Mouse (Mus musculus): Measurements from ENCODE around the gene Itga9. TPM values are rescaled to one million over a fixed set of nuclear protein-coding genes. Genes with fewer than 3 reads are reported as not detected.

The Itga9 gene
- polyA plus RNA-seq, 1 experiment from 2014 or later = 4.8 TPM

- Histone ChIP-seq H3K27ac (ENCODE audit: low read depth) (no peak overlapping the region), H3K4me3 (ENCODE audit: low read depth, low read length) (no peak overlapping the region), H3K4me2 (ENCODE audit: low read depth, low read length) (no peak overlapping the region), H3K4me1 (ENCODE audit: insufficient read depth) (no peaks in the 10 kb centered on the region), H3K27me3 (ENCODE audit: insufficient read depth, low read length) (no peaks in the 10 kb centered on the region), H3K9me3 (ENCODE audit: low read length) (no peaks in the 10 kb centered on the region), H3K9ac (replicated peaks) (no peak overlapping the region), H3K36me3 (replicated peaks; ENCODE audit: insufficient read depth, low read length) (no peaks in the 10 kb centered on the region)
- TF ChIP-seq EP300 (IDR thresholded peaks at IDR 0.05; ENCODE audit: low read depth) = no peak
- TF ChIP-seq CTCF (IDR thresholded peaks at IDR 0.05; ENCODE audit: low read depth) = no peak
- DNase-seq (no peak), ATAC-seq (no peak)
- 79% methylated on average over 4 of the region's 4 CpGs for WGBS (ENCODE audit: insufficient replicate concordance)
Observed at GRCm38 (mm10) chr9:118688248-118688647, 81.8 kb downstream of the Itga9 start.

DNA sequence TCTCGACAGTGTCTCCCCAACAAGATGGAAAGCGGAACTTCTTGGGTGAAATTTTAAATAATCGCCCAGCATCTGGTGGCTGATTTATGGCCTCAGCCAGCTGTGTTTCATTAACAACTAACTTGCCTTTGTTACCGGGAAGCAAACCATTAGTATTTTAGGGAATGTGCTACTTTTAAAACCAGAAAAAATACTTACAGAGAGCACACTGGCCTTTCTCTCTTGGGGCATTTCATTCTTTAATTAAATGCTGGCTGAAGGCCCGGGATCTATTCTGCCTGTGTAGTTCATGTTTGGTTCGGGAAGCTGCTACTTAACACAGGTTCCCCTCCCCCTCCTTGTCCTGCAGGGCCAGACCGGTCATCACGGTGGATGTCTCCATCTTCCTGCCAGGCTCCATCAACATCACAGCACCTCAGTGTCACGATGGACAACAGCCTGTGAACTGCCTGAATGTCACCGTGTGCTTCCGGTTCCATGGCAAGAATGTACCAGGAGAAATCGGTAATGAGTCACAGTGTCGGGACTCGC, 82.5 kb downstream of the Itga9 start:
- ATAC-seq = no peak
- no peak for DNase-seq

GRCm38 (mm10) chr9:118693256-118693655, 86.8 kb downstream of the Itga9 start:
- Histone ChIP-seq H3K4me3 (ENCODE audit: low read depth, low read length) (no peak overlapping the region), H3K36me3 (replicated peaks; ENCODE audit: insufficient read depth, low read length) (no peaks in the 10 kb centered on the region), H3K27ac (ENCODE audit: low read depth) (no peak overlapping the region), H3K9me3 (ENCODE audit: low read length) (no peaks in the 10 kb centered on the region), H3K9ac (replicated peaks) (no peak overlapping the region), H3K4me2 (ENCODE audit: low read depth, low read length) (no peak overlapping the region), H3K27me3 (ENCODE audit: insufficient read depth, low read length) (no peaks in the 10 kb centered on the region), H3K4me1 (ENCODE audit: insufficient read depth) (no peaks in the 10 kb centered on the region)
- TF ChIP-seq CTCF (IDR thresholded peaks at IDR 0.05; ENCODE audit: low read depth) = no peak
- no peak for TF ChIP-seq EP300 (IDR thresholded peaks at IDR 0.05; ENCODE audit: low read depth)
- 79% methylated on average over 11 of the region's 11 CpGs for WGBS (ENCODE audit: insufficient replicate concordance)
- ATAC-seq = no peak
- DNase-seq = no peak

More for the DNA sequence above, 82.5 kb downstream of the Itga9 start:
- Histone ChIP-seq H3K4me1 (ENCODE audit: insufficient read depth) (no peaks in the 10 kb centered on the region), H3K36me3 (replicated peaks; ENCODE audit: insufficient read depth, low read length) (no peaks in the 10 kb centered on the region), H3K9me3 (ENCODE audit: low read length) (no peaks in the 10 kb centered on the region), H3K4me3 (ENCODE audit: low read depth, low read length) (no peak overlapping the region), H3K4me2 (ENCODE audit: low read depth, low read length) (no peak overlapping the region), H3K27me3 (ENCODE audit: insufficient read depth, low read length) (no peaks in the 10 kb centered on the region), H3K27ac (ENCODE audit: low read depth) (no peak overlapping the region), H3K9ac (replicated peaks) (no peak overlapping the region)
- 70% methylated on average over 14 of the region's 14 CpGs for WGBS (ENCODE audit: insufficient replicate concordance)
- no peak for TF ChIP-seq EP300 (IDR thresholded peaks at IDR 0.05; ENCODE audit: low read depth)

GRCm38 (mm10) chr9:118694420-118694825, 87.9 kb downstream of the Itga9 start:
- H3K4me1 ChIP-seq (ENCODE audit: insufficient read depth) = no peaks in the 10 kb centered on the region
- 76% methylated on average over 8 of the region's 8 CpGs for WGBS (ENCODE audit: insufficient replicate concordance)
- DNase-seq (no peak), ATAC-seq (no peak)
- H3K4me3 ChIP-seq (ENCODE audit: low read depth, low read length) = no peak overlapping the region
- no peaks in the 10 kb centered on the region for H3K27me3 ChIP-seq (ENCODE audit: insufficient read depth, low read length)
- H3K36me3 ChIP-seq (replicated peaks; ENCODE audit: insufficient read depth, low read length) = no peaks in the 10 kb centered on the region
- no peak overlapping the region for H3K4me2 ChIP-seq (ENCODE audit: low read depth, low read length)
- no peak overlapping the region for H3K9ac ChIP-seq (replicated peaks)
- no peak for TF ChIP-seq EP300 (IDR thresholded peaks at IDR 0.05; ENCODE audit: low read depth)
- TF ChIP-seq CTCF (IDR thresholded peaks at IDR 0.05; ENCODE audit: low read depth) = no peak
- H3K27ac ChIP-seq (ENCODE audit: low read depth) = no peak overlapping the region
- no peaks in the 10 kb centered on the region for H3K9me3 ChIP-seq (ENCODE audit: low read length)

DNA sequence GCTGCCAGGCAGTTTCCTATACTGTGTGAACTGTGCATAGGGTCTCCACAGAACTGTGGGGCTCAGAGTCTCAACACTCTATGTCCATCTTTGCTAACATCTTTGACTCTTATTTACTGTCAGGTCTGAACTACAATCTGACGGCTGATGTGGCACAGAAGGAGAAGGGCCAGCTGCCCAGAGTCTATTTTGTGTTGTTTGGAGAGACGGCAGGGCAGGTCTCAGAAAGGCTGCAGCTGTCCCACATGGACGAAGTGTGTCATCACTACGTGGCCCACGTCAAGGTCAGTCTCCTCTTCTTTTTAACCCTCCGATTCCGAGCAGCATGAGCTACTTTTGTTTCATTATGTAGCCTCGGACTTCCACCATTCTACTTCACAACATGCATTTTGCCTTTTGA, 91.7 kb downstream of the Itga9 start:
- Histone ChIP-seq H3K4me3 (ENCODE audit: low read depth, low read length) (no peak overlapping the region), H3K9ac (replicated peaks) (no peak overlapping the region), H3K4me2 (ENCODE audit: low read depth, low read length) (no peak overlapping the region), H3K27ac (ENCODE audit: low read depth) (no peak overlapping the region), H3K27me3 (ENCODE audit: insufficient read depth, low read length) (no peaks in the 10 kb centered on the region), H3K4me1 (ENCODE audit: insufficient read depth) (no peaks in the 10 kb centered on the region), H3K9me3 (ENCODE audit: low read length) (no peaks in the 10 kb centered on the region), H3K36me3 (replicated peaks; ENCODE audit: insufficient read depth, low read length) (no peaks in the 10 kb centered on the region)
- no peak for ATAC-seq
- no peak for DNase-seq
- WGBS (ENCODE audit: insufficient replicate concordance) = 72% methylated on average over 8 of the region's 8 CpGs
- no peak for TF ChIP-seq CTCF (IDR thresholded peaks at IDR 0.05; ENCODE audit: low read depth)
- no peak for TF ChIP-seq EP300 (IDR thresholded peaks at IDR 0.05; ENCODE audit: low read depth)

- Histone ChIP-seq H3K27ac (ENCODE audit: low read depth) (no peak overlapping the region), H3K9ac (replicated peaks) (no peak overlapping the region), H3K9me3 (ENCODE audit: low read length) (no peaks in the 10 kb centered on the region), H3K4me2 (ENCODE audit: low read depth, low read length) (no peak overlapping the region), H3K4me1 (ENCODE audit: insufficient read depth) (no peaks in the 10 kb centered on the region), H3K27me3 (ENCODE audit: insufficient read depth, low read length) (no peaks in the 10 kb centered on the region), H3K4me3 (ENCODE audit: low read depth, low read length) (no peak overlapping the region), H3K36me3 (replicated peaks; ENCODE audit: insufficient read depth, low read length) (no peaks in the 10 kb centered on the region)
- ATAC-seq (no peak), DNase-seq (no peak)
- 66% methylated on average over 4 of the region's 4 CpGs for WGBS (ENCODE audit: insufficient replicate concordance)
- TF ChIP-seq CTCF (IDR thresholded peaks at IDR 0.05; ENCODE audit: low read depth) (no peak), EP300 (IDR thresholded peaks at IDR 0.05; ENCODE audit: low read depth) (no peak)
Observed at GRCm38 (mm10) chr9:118699716-118700115, 93.2 kb downstream of the Itga9 start.

DNA sequence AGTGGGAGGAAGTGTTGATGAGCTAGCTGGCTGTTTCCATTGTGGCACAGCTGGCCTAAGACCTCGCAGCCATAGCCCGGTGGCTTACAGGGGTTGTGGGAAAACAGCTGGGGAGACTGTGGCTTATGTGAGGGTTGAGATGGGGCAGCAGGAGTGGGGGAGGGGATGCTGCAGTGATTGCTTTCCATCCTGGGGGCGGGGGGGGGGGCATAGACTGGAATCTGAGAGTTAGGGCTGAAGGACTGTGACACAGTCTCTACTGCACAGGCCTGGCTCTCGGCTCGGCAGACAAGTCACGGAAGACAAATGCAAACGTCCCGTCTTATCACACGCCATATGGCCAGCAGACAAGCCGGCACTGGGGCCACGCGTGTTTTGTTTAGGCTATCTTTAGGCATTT, 94.4 kb downstream of the Itga9 start:
- H3K36me3 ChIP-seq (replicated peaks; ENCODE audit: insufficient read depth, low read length) = no peaks in the 10 kb centered on the region
- no peak for DNase-seq
- TF ChIP-seq CTCF (IDR thresholded peaks at IDR 0.05; ENCODE audit: low read depth) = no peak
- no peak for TF ChIP-seq EP300 (IDR thresholded peaks at IDR 0.05; ENCODE audit: low read depth)
- H3K4me1 ChIP-seq (ENCODE audit: insufficient read depth) = no peaks in the 10 kb centered on the region
- H3K9me3 ChIP-seq (ENCODE audit: low read length) = no peaks in the 10 kb centered on the region
- no peak overlapping the region for H3K9ac ChIP-seq (replicated peaks)
- no peak overlapping the region for H3K4me3 ChIP-seq (ENCODE audit: low read depth, low read length)
- H3K4me2 ChIP-seq (ENCODE audit: low read depth, low read length) = no peak overlapping the region
- H3K27me3 ChIP-seq (ENCODE audit: insufficient read depth, low read length) = no peaks in the 10 kb centered on the region
- 47% methylated on average over 12 of the region's 12 CpGs for WGBS (ENCODE audit: insufficient replicate concordance)
- ATAC-seq = no peak
- no peak overlapping the region for H3K27ac ChIP-seq (ENCODE audit: low read depth)

Data from liver, postnatal 0 days (tissue).